Mouse (Mus musculus): ENCODE results near the gene Rsph6a. TPM values are rescaled to one million over a fixed set of nuclear protein-coding genes. Genes with fewer than 3 reads are reported as not detected.
A peak's percentile ranks its signal among the peaks of the same experiment; 100 is the strongest.

Gene Rsph6a
- polyA plus RNA-seq, 1 experiment, result not detected

- peaks cover 4% of the 10 kb centered on the region; the same call in 1 of the 2 replicates for H3K4me1 ChIP-seq (ENCODE audit: control insufficient read depth, insufficient read depth, low read length)
- peak within 1 kb of the TSS; percentile 89 for H3K4me3 ChIP-seq (ENCODE audit: insufficient read depth, low read length)
- H3K27ac ChIP-seq (ENCODE audit: insufficient read depth, low read length), result no peak within 1 kb of the TSS; the same call in 1 of the 2 replicates
- TF ChIP-seq CTCF (IDR thresholded peaks at IDR 0.05; ENCODE audit: borderline replicate concordance, insufficient read depth, low read length) (no peak), POLR2A (IDR thresholded peaks at IDR 0.05; ENCODE audit: low read depth, low read length) (peak; percentile 46; the same call in 1 of the 2 replicates)
Observed at GRCm38 (mm10) chr7:19075723-19076585, 21.5 kb downstream of the Rsph6a start, which contains the start of gene Dmwd. TSS of gene Dmwd (plus strand) at chr7:19076227.

GRCm38 (mm10) chr7:19076586-19076991, 22.1 kb downstream of the Rsph6a start:
- Histone ChIP-seq H3K4me1 (ENCODE audit: control insufficient read depth, insufficient read depth, low read length) (peaks cover 4% of the 10 kb centered on the region; the same call in 1 of the 2 replicates), H3K4me3 (ENCODE audit: insufficient read depth, low read length) (peak overlapping the region; percentile 89), H3K27ac (ENCODE audit: insufficient read depth, low read length) (no peak overlapping the region; the same call in 1 of the 2 replicates)
- TF ChIP-seq POLR2A (IDR thresholded peaks at IDR 0.05; ENCODE audit: low read depth, low read length), result no peak
- TF ChIP-seq CTCF (IDR thresholded peaks at IDR 0.05; ENCODE audit: borderline replicate concordance, insufficient read depth, low read length), result no peak

GRCm38 (mm10) chr7:19077761-19078160, 23.3 kb downstream of the Rsph6a start:
- peak overlapping the region; percentile 89 for H3K4me3 ChIP-seq (ENCODE audit: insufficient read depth, low read length)
- TF ChIP-seq POLR2A (IDR thresholded peaks at IDR 0.05; ENCODE audit: low read depth, low read length) (no peak), CTCF (IDR thresholded peaks at IDR 0.05; ENCODE audit: borderline replicate concordance, insufficient read depth, low read length) (no peak)
- H3K4me1 ChIP-seq (ENCODE audit: control insufficient read depth, insufficient read depth, low read length), result peaks cover 4% of the 10 kb centered on the region; the same call in 1 of the 2 replicates
- H3K27ac ChIP-seq (ENCODE audit: insufficient read depth, low read length), result no peak overlapping the region

- Histone ChIP-seq H3K4me1 (ENCODE audit: control insufficient read depth, insufficient read depth, low read length) (peaks cover 4% of the 10 kb centered on the region), H3K27ac (ENCODE audit: insufficient read depth, low read length) (no peak overlapping the region), H3K4me3 (ENCODE audit: insufficient read depth, low read length) (no peak overlapping the region)
- TF ChIP-seq POLR2A (IDR thresholded peaks at IDR 0.05; ENCODE audit: low read depth, low read length) (no peak), CTCF (IDR thresholded peaks at IDR 0.05; ENCODE audit: borderline replicate concordance, insufficient read depth, low read length) (no peak)
Observed at GRCm38 (mm10) chr7:19078732-19079131, 24.2 kb downstream of the Rsph6a start.

- no peak overlapping the region for H3K4me3 ChIP-seq (ENCODE audit: insufficient read depth, low read length)
- TF ChIP-seq CTCF (IDR thresholded peaks at IDR 0.05; ENCODE audit: borderline replicate concordance, insufficient read depth, low read length) (no peak), POLR2A (IDR thresholded peaks at IDR 0.05; ENCODE audit: low read depth, low read length) (no peak)
- no peak overlapping the region for H3K27ac ChIP-seq (ENCODE audit: insufficient read depth, low read length)
- H3K4me1 ChIP-seq (ENCODE audit: control insufficient read depth, insufficient read depth, low read length), result peaks cover 4% of the 10 kb centered on the region
Observed at GRCm38 (mm10) chr7:19080451-19080950, 26.0 kb downstream of the Rsph6a start.

GRCm38 (mm10) chr7:19082171-19082570, 27.7 kb downstream of the Rsph6a start:
- 0 out of 2 replicates have a peak overlapping the region, but pooled peaks have one; percentile 63 for H3K27ac ChIP-seq (ENCODE audit: insufficient read depth, low read length)
- TF ChIP-seq CTCF (IDR thresholded peaks at IDR 0.05; ENCODE audit: borderline replicate concordance, insufficient read depth, low read length) (no peak), POLR2A (IDR thresholded peaks at IDR 0.05; ENCODE audit: low read depth, low read length) (no peak)
- H3K4me3 ChIP-seq (ENCODE audit: insufficient read depth, low read length), result no peak overlapping the region
- H3K4me1 ChIP-seq (ENCODE audit: control insufficient read depth, insufficient read depth, low read length), result peaks cover 4% of the 10 kb centered on the region

- H3K4me1 ChIP-seq (ENCODE audit: control insufficient read depth, insufficient read depth, low read length), result no peaks in the 10 kb centered on the region; the same call in 1 of the 2 replicates
- H3K27ac ChIP-seq (ENCODE audit: insufficient read depth, low read length), result peak overlapping the region; percentile 63
- TF ChIP-seq POLR2A (IDR thresholded peaks at IDR 0.05; ENCODE audit: low read depth, low read length) (no peak), CTCF (IDR thresholded peaks at IDR 0.05; ENCODE audit: borderline replicate concordance, insufficient read depth, low read length) (no peak)
- no peak overlapping the region for H3K4me3 ChIP-seq (ENCODE audit: insufficient read depth, low read length)
Observed at GRCm38 (mm10) chr7:19083096-19083495, 28.6 kb downstream of the Rsph6a start.

- TF ChIP-seq CTCF (IDR thresholded peaks at IDR 0.05; ENCODE audit: borderline replicate concordance, insufficient read depth, low read length), result no peak
- peak; percentile 63; the same call in 1 of the 2 replicates for TF ChIP-seq POLR2A (IDR thresholded peaks at IDR 0.05; ENCODE audit: low read depth, low read length)
- Histone ChIP-seq H3K4me3 (ENCODE audit: insufficient read depth, low read length) (peak within 1 kb of the TSS; percentile 5; the same call in 1 of the 2 replicates), H3K27ac (ENCODE audit: insufficient read depth, low read length) (peak within 1 kb of the TSS; percentile 63), H3K4me1 (ENCODE audit: control insufficient read depth, insufficient read depth, low read length) (no peaks in the 10 kb centered on the region; the same call in 1 of the 2 replicates)
Observed at GRCm38 (mm10) chr7:19083701-19084100, 29.2 kb downstream of the Rsph6a start, which contains the start of gene Dmpk. TSS of gene Dmpk (plus strand) at chr7:19083849.

GRCm38 (mm10) chr7:19084277-19084771, 29.8 kb downstream of the Rsph6a start:
- H3K27ac ChIP-seq (ENCODE audit: insufficient read depth, low read length), result peak overlapping the region; percentile 32
- TF ChIP-seq CTCF (IDR thresholded peaks at IDR 0.05; ENCODE audit: borderline replicate concordance, insufficient read depth, low read length) (no peak), POLR2A (IDR thresholded peaks at IDR 0.05; ENCODE audit: low read depth, low read length) (peak; percentile 21; the same call in 1 of the 2 replicates)
- no peak overlapping the region; the same call in 1 of the 2 replicates for H3K4me3 ChIP-seq (ENCODE audit: insufficient read depth, low read length)
- H3K4me1 ChIP-seq (ENCODE audit: control insufficient read depth, insufficient read depth, low read length), result no peaks in the 10 kb centered on the region; the same call in 1 of the 2 replicates

Measured in embryonic fibroblast, embryonic 13.5 days (primary cell).